Mouse (Mus musculus) left cerebral cortex, postnatal 14 days (tissue): Measurements from ENCODE around the gene Slc28a2. TPM values are rescaled to one million over a fixed set of nuclear protein-coding genes. Genes with fewer than 3 reads are reported as not detected.
"Not testable (repeated sequence)": the region's sequence is repeated elsewhere in the genome, so short reads cannot be mapped to it uniquely, and the experiment has no call there.

Source experiments
- DNase-seq, 2 experiments: peaks; one replicate each; pipeline ENCODE4 v3.0.0; 2021 to 2022; ENCODE audit warnings: low spot score in 2 of 2, mixed read lengths in 1 of 2
- intact Hi-C: fragments of 180-260 bp; cut with DNase I; formaldehyde crosslinking; loops from one replicate; pipeline ENCODE4 v1.15.1; 2025
- long read RNA-seq, 2 experiments: library from polyadenylated mRNA; stranded (forward); transcript quantifications; one replicate each; pipeline ENCODE4 v2.0.0; 2021
- total RNA-seq, 2 experiments: library from RNA; stranded (reverse); gene quantifications; 2 replicates each; pipeline ENCODE4 v1.2.3; 2021

Gene Slc28a2
- total RNA-seq = not detected
- long read RNA-seq, experiment 1 = 0 reads
- long read RNA-seq, experiment 2 = 0 reads

- intact Hi-C loops, DNase-seq: not testable (repeated sequence)
Observed at GRCm38 (mm10) chr2:122426200-122426599, at the start of gene Slc28a2. Gene Slc28a2, plus strand, starts transcription at chr2:122426477.

GRCm38 (mm10) chr2:122377215-122377674, 49.0 kb upstream of the Slc28a2 start:
- intact Hi-C loops = loop anchor here (5.0 to 10.0 kb wide), 3 partner anchors 65 to 378 kb away; partner anchors contain the start of genes Duoxa1 and Gatm

GRCm38 (mm10) chr2:122377751-122378246, 48.5 kb upstream of the Slc28a2 start:
- peak; percentile 61 to 82 for DNase-seq
- intact Hi-C loops = loop anchor here (2.0 to 10.0 kb wide), 4 partner anchors 65 to 377 kb away; partner anchors contain the start of genes Duoxa1 and Gatm

More at GRCm38 (mm10) chr2:122377215-122377674, 49.0 kb upstream of the Slc28a2 start:
- DNase-seq = peak; percentile 98 to 99

- intact Hi-C loops = loop anchor here (2.0 to 10.0 kb wide), 4 partner anchors 66 to 376 kb away; partner anchors contain the start of genes Duoxa1 and Gatm
- DNase-seq = peak; percentile 59 to 78
Observed at GRCm38 (mm10) chr2:122378421-122379291, 47.6 kb upstream of the Slc28a2 start.

- intact Hi-C loops = loop anchor here (2.0 to 10.0 kb wide), 4 partner anchors 67 to 376 kb away; partner anchors contain the start of genes Duoxa1 and Gatm
- peak in 1 of 2 experiments; percentile 3 for DNase-seq
Observed at GRCm38 (mm10) chr2:122379292-122379650, 47.0 kb upstream of the Slc28a2 start.

- peak; percentile 72 to 81 for DNase-seq
- intact Hi-C loops = loop anchor here (1.0 kb wide), 2 partner anchors 86 to 177 kb away; no protein-coding TSS in a partner anchor
Observed at GRCm38 (mm10) chr2:122380768-122381311, 45.4 kb upstream of the Slc28a2 start.

GRCm38 (mm10) chr2:122381329-122382103, 44.8 kb upstream of the Slc28a2 start:
- intact Hi-C loops = loop anchor here (1.0 kb wide), 2 partner anchors 86 to 177 kb away; no protein-coding TSS in a partner anchor
- DNase-seq = no peak

- intact Hi-C loops = no loop called here
- DNase-seq = no peak
Observed at GRCm38 (mm10) chr2:122382121-122382520, 44.2 kb upstream of the Slc28a2 start.

GRCm38 (mm10) chr2:122385095-122385494, 41.2 kb upstream of the Slc28a2 start:
- intact Hi-C loops = no loop called here

GRCm38 (mm10) chr2:122387135-122387534, 39.1 kb upstream of the Slc28a2 start:
- DNase-seq, intact Hi-C loops: not testable (repeated sequence)

More at GRCm38 (mm10) chr2:122385095-122385494, 41.2 kb upstream of the Slc28a2 start:
- no peak for DNase-seq

- DNase-seq = no peak
- intact Hi-C loops = no loop called here
Observed at GRCm38 (mm10) chr2:122396150-122396549, 30.1 kb upstream of the Slc28a2 start.

- intact Hi-C loops = no loop called here
- DNase-seq = no peak
Observed at GRCm38 (mm10) chr2:122407607-122408006, 18.7 kb upstream of the Slc28a2 start.

GRCm38 (mm10) chr2:122408928-122409327, 17.3 kb upstream of the Slc28a2 start:
- intact Hi-C loops = no loop called here
- no peak for DNase-seq

GRCm38 (mm10) chr2:122426645-122427044, 368 bp downstream of the Slc28a2 start:
- DNase-seq, intact Hi-C loops: not testable (repeated sequence)

- intact Hi-C loops, DNase-seq: not testable (repeated sequence)
Observed at GRCm38 (mm10) chr2:122438706-122439482, 12.6 kb downstream of the Slc28a2 start.

- intact Hi-C loops, DNase-seq: not testable (repeated sequence)
Observed at GRCm38 (mm10) chr2:122440521-122440920, 14.2 kb downstream of the Slc28a2 start.

- DNase-seq = no peak
- intact Hi-C loops = no loop called here
Observed at GRCm38 (mm10) chr2:122441000-122441933, 15.0 kb downstream of the Slc28a2 start.
